Mouse (Mus musculus) brown adipose tissue, adult 24 weeks (tissue): ENCODE results near the gene Fzr1. TPM values are rescaled to one million over a fixed set of nuclear protein-coding genes. Genes with fewer than 3 reads are reported as not detected.
A peak's percentile ranks its signal among the peaks of the same experiment; 100 is the strongest.

Experiments used
- H3K27ac ChIP-seq: fragments of 200-500 bp; replicated peaks from 2 replicates; pipeline ENCODE4 v1.5.1; 2012; ENCODE audit warnings: low read depth, mild to moderate bottlenecking, low read length
- H3K4me1 ChIP-seq: fragments of 200-500 bp; 2 replicates; pipeline ENCODE4 v1.6.1; 2012; ENCODE audit warnings: low read length, mixed read lengths; ENCODE audit not compliant: control insufficient read depth, insufficient read depth, insufficient read length
- H3K4me3 ChIP-seq: fragments of 200-500 bp; 2 replicates; pipeline ENCODE4 v1.5.1; 2012; ENCODE audit warnings: low read depth, mild to moderate bottlenecking, low read length, moderate library complexity; ENCODE audit not compliant: insufficient read depth
- polyA plus RNA-seq: library from polyadenylated mRNA; stranded (reverse); fragments of >200 nt; gene quantifications from 2 replicates; pipeline ENCODE4 v1.2.4, GENCODE M21; 2012; ENCODE audit not compliant: missing spikeins, insufficient read depth, insufficient read length

The Fzr1 gene
- polyA plus RNA-seq, 1 experiment: 9.3 TPM

DNA sequence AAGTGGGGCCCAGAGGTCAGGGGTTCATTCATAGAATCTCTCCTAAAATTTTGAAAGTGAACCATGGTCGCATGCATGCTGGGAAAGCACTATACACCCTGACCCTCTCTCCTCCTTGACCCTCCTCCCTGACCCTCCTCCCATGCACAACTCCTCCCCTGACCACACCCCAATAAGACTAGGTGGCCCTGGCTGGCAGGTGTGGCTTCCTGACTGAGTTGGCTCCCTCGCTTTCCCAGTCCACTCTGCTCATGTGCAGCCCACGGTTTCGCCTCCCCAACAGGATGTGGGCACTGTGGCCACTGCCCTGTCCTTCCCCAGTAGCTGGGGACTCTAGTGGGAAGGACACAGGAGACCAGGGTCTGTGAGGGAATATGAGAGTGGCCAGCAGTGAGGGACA lies 32.0 kb upstream of the Fzr1 start:
- Histone ChIP-seq H3K4me3 (no peak overlapping the region), H3K27ac (peak overlapping the region; percentile 64), H3K4me1 (peaks cover 61% of the 10 kb centered on the region)

- H3K4me1 ChIP-seq: peaks cover 54% of the 10 kb centered on the region
- H3K4me3 ChIP-seq: no peak overlapping the region
- H3K27ac ChIP-seq: peak overlapping the region; percentile 64
Observed at GRCm38 (mm10) chr10:81409330-81409729, 31.0 kb upstream of the Fzr1 start.

DNA sequence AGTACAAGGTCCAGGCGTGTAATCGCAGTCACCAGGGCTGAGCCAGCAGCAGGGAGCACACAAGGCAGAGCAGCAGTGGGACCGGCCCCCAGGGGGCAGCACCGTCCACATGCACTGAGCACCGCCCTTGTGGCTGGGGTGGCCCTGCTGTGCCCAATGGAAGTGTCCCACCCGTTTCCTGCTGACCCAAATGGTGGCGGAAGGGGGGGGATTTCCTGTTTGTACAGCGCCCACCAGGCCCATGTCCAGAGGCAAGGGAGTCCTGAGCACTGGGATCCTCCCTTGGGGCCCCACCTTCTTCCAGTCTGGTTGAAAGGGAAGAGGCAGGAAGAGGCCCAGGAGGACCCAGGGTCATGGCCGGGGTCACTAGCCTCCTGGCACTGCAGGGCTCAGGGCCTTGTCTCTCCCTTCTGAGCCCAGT lies 30.6 kb upstream of the Fzr1 start:
- H3K4me3 ChIP-seq: no peak overlapping the region
- peak overlapping the region; percentile 76 for H3K27ac ChIP-seq
- H3K4me1 ChIP-seq: peaks cover 53% of the 10 kb centered on the region

DNA sequence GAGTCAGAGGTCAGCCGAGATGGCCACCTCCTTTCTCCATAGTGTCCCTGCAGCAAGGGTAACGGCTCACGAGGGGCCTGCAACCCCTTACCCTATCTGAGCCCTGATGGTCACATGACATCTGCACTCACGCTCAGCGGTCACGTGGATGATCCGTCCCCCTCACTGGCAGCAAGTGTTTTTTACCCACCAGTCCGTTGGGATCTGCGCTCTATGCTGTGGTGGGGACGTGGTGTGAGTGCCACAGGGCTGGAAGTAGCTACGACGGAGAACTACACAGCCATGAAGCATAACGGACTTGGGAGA lies 30.1 kb upstream of the Fzr1 start:
- Histone ChIP-seq H3K4me3 (no peak overlapping the region), H3K4me1 (peaks cover 49% of the 10 kb centered on the region), H3K27ac (peak overlapping the region; percentile 76)

DNA sequence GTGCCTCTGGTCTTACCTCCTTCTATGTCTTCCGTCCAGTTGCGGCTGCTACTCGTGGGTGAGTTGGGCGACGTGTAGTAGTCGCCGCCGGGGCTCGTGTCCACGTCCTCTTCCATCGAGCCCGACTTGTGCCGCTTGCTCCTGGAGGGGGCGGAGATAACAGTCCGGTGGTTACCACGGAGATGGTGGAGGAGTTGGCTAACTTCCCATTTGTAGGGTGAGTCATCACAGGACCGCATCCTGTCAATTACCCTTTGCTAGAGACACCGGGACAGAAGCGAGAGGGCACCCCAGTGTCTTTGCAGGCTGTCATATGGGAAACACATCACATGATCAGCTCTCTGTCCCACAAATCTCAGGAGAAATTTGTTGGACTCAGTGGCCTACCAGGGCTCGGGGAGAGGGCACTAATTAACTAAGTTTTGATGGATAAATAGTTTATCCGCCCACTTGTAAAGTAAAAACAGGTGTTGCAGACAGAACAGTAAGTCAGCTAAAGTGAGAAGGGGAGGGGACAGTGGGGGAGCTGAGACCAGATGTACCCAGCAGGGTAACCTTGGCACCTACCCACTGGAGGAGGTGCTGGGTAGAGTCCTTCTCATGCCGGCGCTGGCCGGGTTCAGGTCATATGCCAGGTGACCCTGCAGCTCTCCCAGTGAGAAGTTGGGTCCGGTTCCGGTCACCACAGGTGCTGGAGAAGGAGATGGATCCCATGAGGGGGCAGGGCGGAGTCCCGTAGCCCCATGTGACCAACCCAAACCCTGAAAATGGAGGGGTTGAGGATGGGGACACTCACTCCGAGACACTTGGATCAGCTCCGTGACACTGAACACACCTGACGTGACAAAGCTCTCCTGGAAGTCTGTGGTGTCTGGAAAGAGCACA lies 29.5 kb upstream of the Fzr1 start:
- peak overlapping the region; percentile 32 for H3K4me3 ChIP-seq
- peaks cover 44% of the 10 kb centered on the region for H3K4me1 ChIP-seq
- H3K27ac ChIP-seq: peak overlapping the region; percentile 76

DNA sequence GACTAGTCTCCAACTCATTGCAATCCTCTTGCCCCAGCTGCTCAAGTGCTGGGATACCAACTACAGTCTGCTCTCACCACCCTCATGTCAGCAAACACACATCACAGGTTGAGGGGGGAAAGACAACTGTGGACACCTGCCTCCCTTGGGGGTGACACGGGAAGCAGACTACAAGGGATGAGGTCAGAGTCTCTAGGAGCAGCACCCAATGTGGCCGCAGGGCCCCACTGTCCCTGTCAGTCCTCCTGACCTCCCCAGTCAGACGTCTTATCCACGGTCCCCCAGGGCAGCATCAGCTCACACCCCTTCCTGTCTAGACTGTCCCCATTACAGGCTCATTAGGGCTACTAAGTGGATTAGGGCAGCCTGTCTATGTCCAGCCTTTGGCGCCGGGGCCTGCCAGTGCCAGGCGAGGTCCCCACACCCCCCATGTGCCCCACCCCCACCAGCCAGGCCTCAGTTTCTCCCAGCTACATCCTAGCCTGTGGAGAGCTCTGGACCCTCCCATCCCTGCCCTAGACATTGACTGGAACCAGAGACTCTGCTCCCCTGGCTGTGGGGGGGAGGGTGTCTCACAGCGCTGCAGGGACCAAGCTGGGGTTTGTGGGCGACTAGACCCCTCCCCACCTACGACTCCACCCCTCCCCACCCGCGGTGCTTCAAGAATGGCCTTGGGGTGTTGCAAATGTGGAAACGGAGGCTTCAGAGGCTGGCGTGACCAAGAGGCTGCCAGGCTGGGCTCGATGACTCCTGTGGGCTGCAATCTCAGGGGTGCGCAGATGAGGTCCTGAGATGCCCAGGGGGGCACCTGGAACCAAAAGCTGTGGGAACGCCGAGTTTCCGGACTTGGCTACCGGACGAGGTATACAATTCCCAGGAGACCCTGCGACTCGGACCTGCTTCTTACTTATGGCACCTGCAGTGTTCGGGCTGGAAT lies 28.5 kb upstream of the Fzr1 start:
- peaks cover 40% of the 10 kb centered on the region for H3K4me1 ChIP-seq
- peak overlapping the region; percentile 59 for H3K27ac ChIP-seq
- H3K4me3 ChIP-seq: peak overlapping the region; percentile 32

DNA sequence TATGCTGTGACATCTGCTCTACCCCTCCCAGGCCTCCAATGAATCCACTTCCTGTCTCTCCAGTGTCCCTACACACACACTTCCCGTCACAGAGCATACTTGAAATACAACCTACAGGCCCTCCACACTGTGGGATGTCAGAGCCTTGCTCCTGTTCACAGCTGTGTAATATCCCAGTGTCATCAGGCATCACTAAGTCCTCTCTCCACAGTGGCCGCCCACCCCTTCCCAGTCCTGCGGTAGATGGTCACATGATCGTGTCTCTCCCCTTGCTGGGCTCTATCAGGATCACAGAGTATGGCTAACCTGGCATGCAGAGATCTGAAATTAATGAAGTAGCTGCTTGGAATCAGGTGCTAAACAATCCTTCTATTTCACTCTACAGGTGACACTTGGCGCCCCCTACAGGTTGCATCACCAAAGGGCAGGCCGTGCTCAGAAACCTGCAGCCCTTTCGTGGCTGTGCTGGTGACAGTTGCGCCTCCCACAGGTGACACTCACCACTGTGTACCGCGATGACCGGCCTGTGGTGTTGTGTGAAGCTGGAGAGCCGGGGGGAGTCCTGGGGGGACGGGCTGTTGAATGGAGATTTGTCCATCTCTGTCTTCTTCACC lies 27.4 kb upstream of the Fzr1 start:
- H3K4me3 ChIP-seq: no peak overlapping the region
- peaks cover 46% of the 10 kb centered on the region for H3K4me1 ChIP-seq
- peak overlapping the region; percentile 58 for H3K27ac ChIP-seq

GRCm38 (mm10) chr10:81404720-81405119 lies 26.4 kb upstream of the Fzr1 start:
- Histone ChIP-seq H3K27ac (peak overlapping the region; percentile 65), H3K4me1 (peaks cover 37% of the 10 kb centered on the region)

GRCm38 (mm10) chr10:81404082-81404481 lies 25.8 kb upstream of the Fzr1 start:
- Histone ChIP-seq H3K4me1 (peaks cover 34% of the 10 kb centered on the region), H3K27ac (no peak overlapping the region)

More at GRCm38 (mm10) chr10:81404720-81405119, 26.4 kb upstream of the Fzr1 start:
- no peak overlapping the region for H3K4me3 ChIP-seq

GRCm38 (mm10) chr10:81403511-81403910 lies 25.2 kb upstream of the Fzr1 start:
- Histone ChIP-seq H3K4me3 (no peak overlapping the region), H3K4me1 (peaks cover 33% of the 10 kb centered on the region), H3K27ac (no peak overlapping the region)

More at GRCm38 (mm10) chr10:81404082-81404481, 25.8 kb upstream of the Fzr1 start:
- H3K4me3 ChIP-seq: no peak overlapping the region

GRCm38 (mm10) chr10:81402227-81402765 lies 24.0 kb upstream of the Fzr1 start:
- Histone ChIP-seq H3K27ac (peak overlapping the region; percentile 75), H3K4me1 (peaks cover 25% of the 10 kb centered on the region), H3K4me3 (no peak overlapping the region)

- Histone ChIP-seq H3K27ac (peak overlapping the region; percentile 75), H3K4me1 (peaks cover 21% of the 10 kb centered on the region), H3K4me3 (peak overlapping the region; percentile 34)
Observed at GRCm38 (mm10) chr10:81401521-81402226, 23.4 kb upstream of the Fzr1 start.

GRCm38 (mm10) chr10:81401205-81401520 lies 22.8 kb upstream of the Fzr1 start:
- Histone ChIP-seq H3K27ac (peak overlapping the region; percentile 75), H3K4me3 (no peak overlapping the region), H3K4me1 (peaks cover 18% of the 10 kb centered on the region)

DNA sequence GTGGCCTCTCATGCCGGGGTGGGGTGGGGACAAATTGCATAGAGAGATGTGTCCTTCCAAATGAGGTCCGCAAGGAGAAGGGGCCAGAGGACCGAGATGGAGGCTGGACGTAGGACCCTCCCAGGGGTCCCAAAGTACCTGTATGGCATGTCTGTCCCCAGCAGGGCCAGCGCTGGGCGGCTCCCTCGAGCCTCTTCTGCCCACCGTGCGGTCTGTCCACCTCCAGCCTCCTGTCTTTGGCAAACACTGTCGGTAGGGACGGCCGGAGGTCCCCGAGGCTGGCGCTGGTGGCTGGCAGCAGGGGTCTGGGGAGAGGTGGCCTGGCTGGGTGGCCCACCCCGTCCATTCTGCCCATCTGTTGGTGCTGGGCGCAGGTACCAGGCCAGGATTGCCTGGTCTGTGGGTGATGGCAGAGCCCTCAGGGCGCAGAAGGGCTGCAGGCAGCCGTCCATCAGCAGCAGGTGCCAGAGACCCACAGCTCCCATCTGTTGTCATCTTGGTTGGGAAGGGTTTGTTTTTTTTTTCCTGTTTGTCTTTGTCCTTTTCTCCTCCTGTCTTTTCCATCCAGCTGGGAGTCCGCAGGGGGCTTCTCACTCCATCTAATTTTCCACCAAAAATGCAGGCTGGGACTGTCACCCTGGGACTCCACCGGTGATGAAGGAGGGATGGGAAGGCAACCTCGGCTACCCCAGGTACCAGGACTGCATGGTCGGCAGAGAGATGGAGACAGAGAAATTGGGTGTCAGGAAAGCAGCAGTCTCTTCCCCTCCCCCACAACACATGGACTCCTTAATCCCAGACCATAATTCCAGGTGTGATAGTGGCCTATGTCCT lies 22.3 kb upstream of the Fzr1 start:
- Histone ChIP-seq H3K27ac (0 out of 2 replicates have a peak overlapping the region, but pooled peaks have one; percentile 75), H3K4me1 (peaks cover 14% of the 10 kb centered on the region), H3K4me3 (no peak overlapping the region)
